Mouse (Mus musculus) layer of hippocampus, adult 2 months (tissue): Measurements from ENCODE around the gene Tmem104. TPM values are rescaled to one million over a fixed set of nuclear protein-coding genes. Genes with fewer than 3 reads are reported as not detected.

Experiments used
- DNase-seq, 2 experiments: peaks; one replicate each; pipeline ENCODE4 v3.0.0; 2022; ENCODE audit warnings: low spot score in 2 of 2
- H3K27ac ChIP-seq: fragments of 200-600 bp; 2 replicates; pipeline ENCODE4 v1.8.1; 2022
- H3K4me3 ChIP-seq: fragments of 200-600 bp; 2 replicates; pipeline ENCODE4 v1.8.1; 2022; ENCODE audit warnings: mild to moderate bottlenecking
- CTCF ChIP-seq: fragments of 200-600 bp; conservative IDR thresholded peaks from 2 replicates; pipeline ENCODE4 v1.8.1; 2022; ENCODE audit warnings: antibody characterized with exemption, mild to moderate bottlenecking, moderate library complexity
- total RNA-seq, 2 experiments: library from RNA; stranded (reverse); gene quantifications; 2 replicates each; pipeline ENCODE4 v1.2.3; 2021

The Tmem104 gene
- total RNA-seq, 2 experiments from 2014 or later, result 18.1 to 20.1 TPM

DNA sequence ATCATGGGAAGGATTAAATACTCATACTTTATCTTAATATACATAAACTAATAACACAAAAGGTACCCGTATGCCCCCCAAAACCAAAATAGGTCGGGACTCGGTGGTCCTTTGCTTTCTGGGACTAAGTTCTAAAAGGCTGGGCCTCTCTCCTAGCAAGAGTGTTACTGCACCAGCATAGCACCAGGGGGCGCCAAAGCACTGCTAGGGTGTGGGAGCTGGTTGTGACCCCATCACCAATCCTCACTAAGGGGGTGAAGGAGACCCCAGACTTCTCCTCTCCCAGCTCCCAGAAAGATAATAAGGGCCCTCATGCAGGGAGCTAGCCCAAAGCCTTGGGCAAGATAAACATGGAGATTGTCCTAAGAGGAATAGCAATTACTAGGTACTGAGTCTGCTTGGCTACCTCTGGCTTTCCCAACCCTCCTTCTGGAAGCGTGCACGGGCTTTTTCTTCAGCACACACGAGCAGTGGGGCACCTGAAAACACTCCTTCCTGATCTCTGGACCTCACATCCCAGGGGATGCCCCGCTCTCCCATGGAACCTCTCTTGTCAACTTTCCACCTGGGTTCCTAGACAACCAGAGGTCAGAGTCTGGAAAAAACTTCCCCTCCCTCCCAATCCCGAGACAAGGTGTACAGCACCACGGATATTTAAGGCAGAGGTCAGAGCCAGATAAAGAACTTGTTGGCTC, 26.3 kb upstream of the Tmem104 start:
- DNase-seq, result peak; percentile 37 to 78

DNA sequence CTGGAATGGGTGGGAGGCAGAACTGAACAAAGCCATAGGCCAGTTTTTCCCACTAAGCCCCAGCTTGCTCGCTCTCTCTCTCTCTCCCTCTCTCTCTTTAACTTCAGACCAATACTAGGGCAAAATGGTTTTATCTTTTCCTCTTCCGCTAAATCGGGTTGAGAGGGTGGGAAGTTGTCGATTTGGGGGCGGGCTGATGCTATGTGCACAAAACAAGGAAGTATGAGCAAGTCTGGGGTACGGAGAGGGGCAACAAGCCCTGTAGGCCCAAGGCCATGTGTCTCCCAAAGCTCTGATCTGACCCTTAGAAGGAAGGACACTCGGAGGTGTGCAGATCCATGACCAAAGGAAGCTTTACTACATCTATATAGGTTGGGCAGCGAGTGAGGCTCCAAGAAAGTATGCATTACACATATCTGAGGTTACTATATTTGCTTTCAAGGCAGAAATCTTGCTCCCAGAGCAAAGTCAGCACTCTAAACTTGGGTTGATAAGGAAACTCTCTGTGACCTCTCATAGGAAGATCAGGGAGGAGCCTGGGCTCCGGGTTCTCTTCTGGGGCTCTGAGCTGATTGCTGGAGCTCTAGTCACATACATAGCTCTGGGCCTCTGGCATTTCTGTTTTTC, 25.6 kb upstream of the Tmem104 start:
- Histone ChIP-seq H3K27ac (no peak overlapping the region), H3K4me3 (no peak overlapping the region)
- no peak for TF ChIP-seq CTCF
- no peak for DNase-seq

More for the DNA sequence above, 26.3 kb upstream of the Tmem104 start:
- H3K4me3 ChIP-seq, result no peak overlapping the region
- H3K27ac ChIP-seq, result no peak overlapping the region
- peak; percentile 95 for TF ChIP-seq CTCF

DNA sequence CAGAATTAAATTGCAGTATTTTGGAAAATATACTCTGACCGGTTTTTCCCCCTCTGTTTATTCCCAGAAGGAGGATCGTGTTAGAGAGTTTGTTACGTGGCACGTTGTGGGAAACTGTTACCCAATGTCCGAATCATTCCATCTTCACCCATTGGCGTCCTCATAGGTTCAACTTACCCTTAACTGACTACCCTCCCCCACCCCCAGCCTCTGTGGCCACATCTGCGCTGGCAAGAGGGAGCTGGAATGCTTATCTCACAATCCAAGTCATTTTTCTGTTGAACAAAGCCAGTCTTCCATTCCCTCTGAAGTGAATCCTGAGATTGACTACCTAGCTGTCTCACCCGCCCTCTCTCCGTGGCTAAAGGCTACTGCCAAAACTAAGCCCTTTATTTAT, 25.1 kb upstream of the Tmem104 start:
- no peak for DNase-seq
- no peak for TF ChIP-seq CTCF
- H3K27ac ChIP-seq, result peak overlapping the region; percentile 79; the same call in 1 of the 2 replicates
- no peak overlapping the region for H3K4me3 ChIP-seq

DNA sequence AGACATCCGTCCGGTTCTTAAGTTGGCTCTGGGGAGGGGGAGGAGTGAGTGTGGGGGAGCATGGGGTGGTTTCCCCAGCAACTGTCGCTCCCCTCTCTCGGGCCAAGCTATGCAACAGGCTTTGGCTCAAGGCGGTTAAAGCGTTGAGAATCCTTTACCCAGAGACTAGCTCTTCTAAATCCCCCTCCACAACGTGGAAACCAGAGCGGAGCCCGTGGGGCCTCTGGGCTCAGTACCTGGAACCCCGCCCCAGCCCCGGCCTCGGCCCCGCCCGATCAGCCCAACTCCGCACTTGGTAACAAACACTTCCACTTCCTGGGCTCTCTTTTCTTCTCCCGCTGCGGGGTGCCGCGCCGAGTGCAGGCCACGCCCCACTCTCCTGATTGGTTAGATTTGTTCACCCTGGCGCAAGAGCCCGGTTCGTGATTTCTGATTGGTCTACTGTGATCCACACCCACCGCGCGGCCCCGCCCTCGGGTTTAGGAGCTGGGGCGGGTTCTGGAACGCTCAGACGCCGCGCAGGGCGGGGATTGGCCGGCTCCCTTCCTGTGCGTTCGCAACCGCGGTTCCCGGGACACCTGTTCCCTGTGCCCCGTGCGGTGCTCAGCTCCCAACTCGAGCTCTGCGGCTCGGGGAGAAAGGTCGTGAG, 24.3 kb upstream of the Tmem104 start, which contains the start of gene Slc9a3r1:
TSS of gene Slc9a3r1 (plus strand) at position 510 of the 649 bp plus-strand sequence.
- peak within 1 kb of the TSS; percentile 79 for H3K27ac ChIP-seq
- no peak for TF ChIP-seq CTCF
- H3K4me3 ChIP-seq, result peak within 1 kb of the TSS; percentile 79
- peak; percentile 91 to 94 for DNase-seq

DNA sequence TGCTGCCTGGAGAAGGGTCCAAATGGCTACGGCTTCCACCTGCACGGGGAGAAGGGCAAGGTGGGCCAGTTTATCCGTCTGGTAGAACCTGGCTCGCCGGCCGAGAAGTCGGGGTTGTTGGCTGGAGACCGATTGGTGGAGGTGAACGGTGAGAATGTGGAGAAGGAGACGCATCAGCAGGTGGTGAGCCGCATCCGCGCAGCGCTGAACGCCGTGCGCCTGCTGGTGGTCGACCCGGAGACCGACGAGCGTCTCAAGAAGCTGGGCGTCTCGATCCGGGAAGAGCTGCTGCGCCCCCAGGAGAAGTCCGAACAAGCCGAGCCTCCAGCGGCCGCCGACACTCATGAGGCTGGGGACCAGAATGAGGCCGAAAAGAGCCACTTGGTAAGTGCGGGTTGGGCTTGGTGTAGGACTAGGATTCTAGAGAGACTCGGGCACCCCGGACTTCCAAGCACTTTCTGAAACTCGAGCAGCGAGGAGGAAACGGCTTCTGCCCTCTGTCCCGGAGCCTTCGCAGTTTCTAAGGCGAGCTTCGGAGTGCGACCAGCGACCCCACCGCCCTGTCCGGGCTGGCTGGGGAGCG, 23.6 kb upstream of the Tmem104 start:
- H3K27ac ChIP-seq, result peak overlapping the region; percentile 79
- DNase-seq, result no peak

GRCm38 (mm10) chr11:115164341-115164975, 22.8 kb upstream of the Tmem104 start:
- Histone ChIP-seq H3K4me3 (peak overlapping the region; percentile 79), H3K27ac (peak overlapping the region; percentile 79)
- TF ChIP-seq CTCF, result no peak
- no peak for DNase-seq

More for the DNA sequence above, 23.6 kb upstream of the Tmem104 start:
- peak; percentile 35 for TF ChIP-seq CTCF
- H3K4me3 ChIP-seq, result peak overlapping the region; percentile 79

- DNase-seq, result peak; percentile 40 to 57
- no peak for TF ChIP-seq CTCF
- Histone ChIP-seq H3K4me3 (peak overlapping the region; percentile 79), H3K27ac (peak overlapping the region; percentile 79)
Observed at GRCm38 (mm10) chr11:115164976-115165374, 22.3 kb upstream of the Tmem104 start.

- Histone ChIP-seq H3K4me3 (peak overlapping the region; percentile 79; the same call in 1 of the 2 replicates), H3K27ac (no peak overlapping the region)
- no peak for TF ChIP-seq CTCF
- no peak for DNase-seq
Observed at GRCm38 (mm10) chr11:115166776-115167175, 20.5 kb upstream of the Tmem104 start.

- no peak for TF ChIP-seq CTCF
- H3K4me3 ChIP-seq, result peak overlapping the region; percentile 18; the same call in 1 of the 2 replicates
- DNase-seq, result no peak
- H3K27ac ChIP-seq, result no peak overlapping the region
Observed at GRCm38 (mm10) chr11:115167631-115168249, 19.5 kb upstream of the Tmem104 start.

- no peak overlapping the region for H3K27ac ChIP-seq
- H3K4me3 ChIP-seq, result no peak overlapping the region
- TF ChIP-seq CTCF, result no peak
- no peak for DNase-seq
Observed at GRCm38 (mm10) chr11:115169430-115169829, 17.9 kb upstream of the Tmem104 start.

DNA sequence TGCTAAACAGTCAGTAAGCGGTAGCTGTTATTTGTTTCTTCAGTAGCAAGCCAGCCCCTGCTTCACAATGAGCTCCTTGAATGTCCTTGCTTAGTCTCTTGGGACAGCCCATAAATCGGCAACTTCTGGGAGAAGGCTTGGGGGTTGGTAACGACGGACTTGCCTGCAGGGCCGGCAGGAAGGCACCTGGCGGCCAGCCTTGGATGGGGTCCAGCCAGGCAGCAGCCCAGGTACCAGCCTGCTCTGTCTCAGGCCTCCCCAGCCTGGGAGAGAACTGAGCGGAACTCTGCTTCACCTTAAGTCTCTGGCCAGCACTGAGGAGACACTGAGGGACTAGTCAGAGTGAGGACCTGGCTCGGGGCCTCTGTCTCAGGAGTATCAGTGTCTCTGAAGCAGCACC, 16.2 kb upstream of the Tmem104 start:
- no peak overlapping the region for H3K4me3 ChIP-seq
- TF ChIP-seq CTCF, result no peak
- H3K27ac ChIP-seq, result peak overlapping the region; percentile 23; the same call in 1 of the 2 replicates
- DNase-seq, result no peak

- H3K27ac ChIP-seq, result peak overlapping the region; percentile 51; the same call in 1 of the 2 replicates
- H3K4me3 ChIP-seq, result no peak overlapping the region
- no peak for TF ChIP-seq CTCF
- peak; percentile 32 to 38 for DNase-seq
Observed at GRCm38 (mm10) chr11:115172825-115173287, 14.4 kb upstream of the Tmem104 start.
